Mouse (Mus musculus) thymus, postnatal 0 days (tissue): ENCODE measurements at regions not wholly inside any gene's neighbourhood (a gene's known extent, or its start where the extent isn't known, plus 50 kb on each side); places are given as distances from the start of the nearest gene placed in this dataset.

Experiments
- DNase-seq: peaks from one replicate; pipeline ENCODE4 v3.0.0-alpha.2; 2015; ENCODE audit warnings: low spot score

- DNase-seq, result no peak
Observed at GRCm38 (mm10) chr1:92731353-92732282, 83.0 kb upstream of the Otos start.

- no peak for DNase-seq
Observed at GRCm38 (mm10) chr1:92730576-92730975, 81.9 kb upstream of the Otos start.

- DNase-seq, result no peak
Observed at GRCm38 (mm10) chr1:92727961-92728360, 79.3 kb upstream of the Otos start.

GRCm38 (mm10) chr1:92727371-92727770 is 78.7 kb upstream of the Otos start:
- no peak for DNase-seq

GRCm38 (mm10) chr1:92726341-92726740 is 77.7 kb upstream of the Otos start:
- no peak for DNase-seq

- no peak for DNase-seq
Observed at GRCm38 (mm10) chr1:92724135-92724534, 75.5 kb upstream of the Otos start.

GRCm38 (mm10) chr1:92720567-92720966 is 71.9 kb upstream of the Otos start:
- DNase-seq, result no peak

- no peak for DNase-seq
Observed at GRCm38 (mm10) chr1:92719864-92720263, 71.2 kb upstream of the Otos start.

GRCm38 (mm10) chr1:92718108-92718507 is 69.5 kb upstream of the Otos start:
- DNase-seq, result no peak

- no peak for DNase-seq
Observed at GRCm38 (mm10) chr1:92714725-92715324, 66.2 kb upstream of the Otos start.

- DNase-seq, result no peak
Observed at GRCm38 (mm10) chr1:92712366-92712765, 63.7 kb upstream of the Otos start.

- no peak for DNase-seq
Observed at GRCm38 (mm10) chr1:92710321-92710839, 61.7 kb upstream of the Otos start.

GRCm38 (mm10) chr1:92709190-92709850 is 60.7 kb upstream of the Otos start:
- DNase-seq, result no peak

- no peak for DNase-seq
Observed at GRCm38 (mm10) chr1:92707917-92708897, 59.6 kb upstream of the Otos start.

- DNase-seq, result no peak
Observed at GRCm38 (mm10) chr1:92707441-92707840, 58.8 kb upstream of the Otos start.

- no peak for DNase-seq
Observed at GRCm38 (mm10) chr1:92703903-92704302, 55.3 kb upstream of the Otos start.

GRCm38 (mm10) chr1:92703270-92703669 is 54.6 kb upstream of the Otos start:
- no peak for DNase-seq

- DNase-seq, result no peak
Observed at GRCm38 (mm10) chr1:92700107-92700506, 51.5 kb upstream of the Otos start.

GRCm38 (mm10) chr1:92699697-92700096 is 51.1 kb upstream of the Otos start:
- DNase-seq, result no peak

- peak; percentile 22 for DNase-seq
Observed at GRCm38 (mm10) chr1:92699048-92699447, 50.4 kb upstream of the Otos start.

GRCm38 (mm10) chr1:92698541-92698940 is 49.9 kb upstream of the Otos start:
- DNase-seq, result no peak
